Mouse (Mus musculus): ENCODE results near the gene Adamts20. TPM values are rescaled to one million over a fixed set of nuclear protein-coding genes. Genes with fewer than 3 reads are reported as not detected.

Adamts20 gene
- polyA plus RNA-seq, 1 experiment from 2014 or later, result 2.8 TPM

DNA sequence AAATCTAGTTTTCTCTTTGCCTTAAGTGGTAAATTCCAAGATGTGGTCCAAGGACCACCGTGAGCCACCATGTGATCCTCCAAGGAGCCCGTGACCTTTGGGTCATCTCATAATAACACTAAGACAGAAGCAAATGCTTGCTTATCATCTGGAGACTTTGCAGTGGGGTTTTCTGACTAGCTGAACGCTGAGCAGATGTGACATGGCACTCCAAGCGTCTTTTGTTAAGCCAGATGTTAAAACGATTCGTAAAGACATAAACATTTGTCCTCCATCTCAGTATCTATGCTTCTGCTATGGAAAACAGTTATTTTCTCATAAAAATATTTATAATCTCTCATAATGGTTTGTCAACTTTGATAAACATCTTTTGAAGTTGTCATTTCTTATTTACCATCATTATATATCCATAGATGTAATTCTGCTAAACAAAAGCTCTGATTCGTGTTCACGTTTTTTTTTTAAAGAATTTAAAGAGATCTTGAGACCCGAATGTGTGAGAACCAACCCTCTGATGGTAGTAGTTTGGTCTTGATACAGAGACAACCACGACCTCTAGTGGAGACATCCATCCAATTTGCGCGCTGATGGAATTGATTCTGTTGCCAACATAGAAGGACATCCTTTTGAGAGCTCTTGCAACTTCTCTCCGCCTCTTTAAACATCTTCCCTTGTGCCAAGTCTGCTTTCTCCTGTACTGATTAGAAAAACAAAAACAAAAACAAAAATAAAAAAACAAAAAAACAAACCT lies 212.1 kb downstream of the Adamts20 start:
- no peak overlapping the region for H3K9ac ChIP-seq (replicated peaks; ENCODE audit: low read depth, low read length)
- ATAC-seq, result no peak
- H3K27ac ChIP-seq (ENCODE audit: low read length), result no peak overlapping the region
- H3K27me3 ChIP-seq (replicated peaks; ENCODE audit: control insufficient read depth, insufficient read depth, low read length), result no peaks in the 10 kb centered on the region
- H3K9me3 ChIP-seq (ENCODE audit: control insufficient read depth, low read length), result no peaks in the 10 kb centered on the region
- WGBS, result 81% methylated on average over 13 of the region's 13 CpGs
- H3K4me1 ChIP-seq (replicated peaks; ENCODE audit: control insufficient read depth, insufficient read depth, low read length), result peaks cover 17% of the 10 kb centered on the region
- H3K4me3 ChIP-seq (replicated peaks; ENCODE audit: low read length), result no peak overlapping the region
- H3K4me2 ChIP-seq (ENCODE audit: low read length), result no peak overlapping the region
- H3K36me3 ChIP-seq (ENCODE audit: control insufficient read depth, insufficient read depth), result no peaks in the 10 kb centered on the region

GRCm38 (mm10) chr15:94249766-94250165 lies 215.5 kb downstream of the Adamts20 start:
- H3K36me3 ChIP-seq (ENCODE audit: control insufficient read depth, insufficient read depth), result no peaks in the 10 kb centered on the region
- no peaks in the 10 kb centered on the region for H3K9me3 ChIP-seq (ENCODE audit: control insufficient read depth, low read length)
- 73% methylated on average over 8 of the region's 8 CpGs for WGBS
- H3K27ac ChIP-seq (ENCODE audit: low read length), result no peak overlapping the region
- H3K4me1 ChIP-seq (replicated peaks; ENCODE audit: control insufficient read depth, insufficient read depth, low read length), result peaks cover 11% of the 10 kb centered on the region
- H3K4me2 ChIP-seq (ENCODE audit: low read length), result no peak overlapping the region
- H3K9ac ChIP-seq (replicated peaks; ENCODE audit: low read depth, low read length), result no peak overlapping the region
- no peaks in the 10 kb centered on the region for H3K27me3 ChIP-seq (replicated peaks; ENCODE audit: control insufficient read depth, insufficient read depth, low read length)
- no peak for ATAC-seq
- H3K4me3 ChIP-seq (replicated peaks; ENCODE audit: low read length), result no peak overlapping the region

DNA sequence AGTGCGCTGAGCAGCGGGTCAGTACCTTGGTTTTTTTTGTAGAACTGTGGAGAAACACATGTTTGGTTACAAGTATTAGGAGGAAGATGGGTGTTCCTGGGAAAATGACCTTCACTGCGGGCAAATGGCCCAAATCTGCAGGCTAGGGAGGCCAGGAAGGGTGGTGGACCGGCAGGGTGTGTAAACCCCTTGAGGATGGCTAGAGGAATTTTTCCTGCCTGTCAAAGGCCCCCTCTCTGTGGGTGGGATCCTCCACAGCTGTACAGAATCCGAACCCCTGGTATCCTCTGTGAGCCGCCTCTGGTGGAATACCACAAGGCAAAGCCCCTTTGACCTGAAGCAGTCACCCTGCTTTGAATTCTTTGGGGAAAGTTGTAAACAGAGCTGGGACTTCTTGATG lies 216.8 kb downstream of the Adamts20 start:
- WGBS, result 73% methylated on average over 6 of the region's 6 CpGs
- ATAC-seq, result no peak
- no peak overlapping the region for H3K9ac ChIP-seq (replicated peaks; ENCODE audit: low read depth, low read length)

DNA sequence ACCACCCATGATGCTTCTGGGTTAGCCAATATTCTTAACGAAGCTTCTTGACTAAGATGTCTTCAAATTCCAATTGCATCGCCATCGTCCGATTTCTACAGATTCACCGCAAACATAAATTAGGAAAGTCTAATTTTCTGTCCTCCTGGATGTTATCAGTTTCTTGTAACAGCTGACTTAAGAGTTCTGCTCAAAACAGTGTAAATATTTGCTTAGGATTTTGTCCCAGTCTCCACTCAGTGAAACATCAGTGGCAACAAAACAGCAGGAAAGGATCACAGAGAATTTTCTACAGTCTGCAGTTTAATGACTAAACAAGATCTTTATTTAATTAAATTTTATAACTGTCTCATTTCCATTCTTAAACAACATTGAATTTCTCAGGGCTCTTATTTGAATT lies 218.5 kb downstream of the Adamts20 start:
- Histone ChIP-seq H3K27me3 (replicated peaks; ENCODE audit: control insufficient read depth, insufficient read depth, low read length) (no peaks in the 10 kb centered on the region), H3K4me2 (ENCODE audit: low read length) (no peak overlapping the region), H3K4me3 (replicated peaks; ENCODE audit: low read length) (no peak overlapping the region), H3K27ac (ENCODE audit: low read length) (no peak overlapping the region), H3K9ac (replicated peaks; ENCODE audit: low read depth, low read length) (no peak overlapping the region), H3K36me3 (ENCODE audit: control insufficient read depth, insufficient read depth) (no peaks in the 10 kb centered on the region), H3K9me3 (ENCODE audit: control insufficient read depth, low read length) (no peaks in the 10 kb centered on the region), H3K4me1 (replicated peaks; ENCODE audit: control insufficient read depth, insufficient read depth, low read length) (no peaks in the 10 kb centered on the region)
- 83% methylated on average over 5 of the region's 5 CpGs for WGBS
- ATAC-seq, result no peak

More for the DNA sequence above, 216.8 kb downstream of the Adamts20 start:
- Histone ChIP-seq H3K4me1 (replicated peaks; ENCODE audit: control insufficient read depth, insufficient read depth, low read length) (no peaks in the 10 kb centered on the region), H3K27me3 (replicated peaks; ENCODE audit: control insufficient read depth, insufficient read depth, low read length) (no peaks in the 10 kb centered on the region), H3K4me3 (replicated peaks; ENCODE audit: low read length) (no peak overlapping the region), H3K36me3 (ENCODE audit: control insufficient read depth, insufficient read depth) (no peaks in the 10 kb centered on the region), H3K27ac (ENCODE audit: low read length) (no peak overlapping the region), H3K9me3 (ENCODE audit: control insufficient read depth, low read length) (no peaks in the 10 kb centered on the region), H3K4me2 (ENCODE audit: low read length) (no peak overlapping the region)

- Histone ChIP-seq H3K4me1 (replicated peaks; ENCODE audit: control insufficient read depth, insufficient read depth, low read length) (no peaks in the 10 kb centered on the region), H3K27me3 (replicated peaks; ENCODE audit: control insufficient read depth, insufficient read depth, low read length) (no peaks in the 10 kb centered on the region), H3K27ac (ENCODE audit: low read length) (no peak overlapping the region), H3K36me3 (ENCODE audit: control insufficient read depth, insufficient read depth) (no peaks in the 10 kb centered on the region), H3K4me2 (ENCODE audit: low read length) (no peak overlapping the region), H3K9me3 (ENCODE audit: control insufficient read depth, low read length) (no peaks in the 10 kb centered on the region), H3K9ac (replicated peaks; ENCODE audit: low read depth, low read length) (no peak overlapping the region), H3K4me3 (replicated peaks; ENCODE audit: low read length) (no peak overlapping the region)
- ATAC-seq, result no peak
- WGBS, result 84% methylated on average over 2 of the region's 2 CpGs
Observed at GRCm38 (mm10) chr15:94244336-94244735, 220.9 kb downstream of the Adamts20 start.

DNA sequence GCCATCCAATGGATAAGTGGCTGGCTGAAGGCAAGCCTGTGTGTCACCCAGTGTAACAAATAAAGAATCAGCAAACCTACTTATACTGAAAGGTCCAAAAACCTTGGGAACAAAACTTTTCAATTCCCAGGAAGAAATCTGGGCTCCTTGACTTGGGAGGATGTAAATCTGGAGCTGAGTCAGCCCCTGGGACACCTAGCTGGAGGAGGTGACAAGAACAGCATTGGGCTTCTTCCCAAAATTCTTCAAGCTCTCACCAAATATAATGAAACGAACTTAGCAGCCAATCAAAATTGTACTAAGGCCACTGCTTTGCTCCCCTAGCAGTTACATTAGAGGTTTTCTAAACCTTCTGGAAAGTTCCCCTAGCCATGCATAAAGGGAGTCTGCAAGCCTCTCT lies 223.1 kb downstream of the Adamts20 start:
- no peaks in the 10 kb centered on the region for H3K27me3 ChIP-seq (replicated peaks; ENCODE audit: control insufficient read depth, insufficient read depth, low read length)
- no peak overlapping the region for H3K4me2 ChIP-seq (ENCODE audit: low read length)
- no peaks in the 10 kb centered on the region for H3K4me1 ChIP-seq (replicated peaks; ENCODE audit: control insufficient read depth, insufficient read depth, low read length)
- no peak overlapping the region for H3K27ac ChIP-seq (ENCODE audit: low read length)
- no peaks in the 10 kb centered on the region for H3K36me3 ChIP-seq (ENCODE audit: control insufficient read depth, insufficient read depth)
- no peak for ATAC-seq
- no peak overlapping the region for H3K4me3 ChIP-seq (replicated peaks; ENCODE audit: low read length)
- no peak overlapping the region for H3K9ac ChIP-seq (replicated peaks; ENCODE audit: low read depth, low read length)
- 73% methylated on average over 1 of the region's 1 CpGs for WGBS
- no peaks in the 10 kb centered on the region for H3K9me3 ChIP-seq (ENCODE audit: control insufficient read depth, low read length)

DNA sequence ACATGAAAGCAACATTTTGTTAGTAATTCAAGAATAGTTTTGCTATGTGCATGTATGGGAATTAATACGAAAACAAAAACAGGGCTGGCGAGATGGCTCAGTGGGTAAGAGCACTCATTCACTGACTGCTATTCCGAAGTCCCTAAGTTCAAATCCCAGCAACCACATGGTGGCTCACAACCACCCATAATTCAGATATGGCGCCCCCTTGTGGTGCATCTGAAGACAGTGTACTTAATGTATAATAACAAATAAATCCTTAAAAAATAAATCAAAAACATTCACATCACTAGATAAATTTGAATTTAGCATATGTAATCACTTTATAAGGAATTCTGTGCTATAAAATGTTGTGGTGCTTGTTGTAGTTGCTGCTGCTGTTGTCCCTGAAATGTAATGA lies 225.6 kb downstream of the Adamts20 start:
- Histone ChIP-seq H3K4me2 (ENCODE audit: low read length) (no peak overlapping the region), H3K27ac (ENCODE audit: low read length) (no peak overlapping the region), H3K9me3 (ENCODE audit: control insufficient read depth, low read length) (no peaks in the 10 kb centered on the region), H3K9ac (replicated peaks; ENCODE audit: low read depth, low read length) (no peak overlapping the region), H3K27me3 (replicated peaks; ENCODE audit: control insufficient read depth, insufficient read depth, low read length) (no peaks in the 10 kb centered on the region), H3K4me3 (replicated peaks; ENCODE audit: low read length) (no peak overlapping the region), H3K36me3 (ENCODE audit: control insufficient read depth, insufficient read depth) (no peaks in the 10 kb centered on the region), H3K4me1 (replicated peaks; ENCODE audit: control insufficient read depth, insufficient read depth, low read length) (no peaks in the 10 kb centered on the region)
- ATAC-seq, result no peak
- 83% methylated on average over 4 of the region's 4 CpGs for WGBS

DNA sequence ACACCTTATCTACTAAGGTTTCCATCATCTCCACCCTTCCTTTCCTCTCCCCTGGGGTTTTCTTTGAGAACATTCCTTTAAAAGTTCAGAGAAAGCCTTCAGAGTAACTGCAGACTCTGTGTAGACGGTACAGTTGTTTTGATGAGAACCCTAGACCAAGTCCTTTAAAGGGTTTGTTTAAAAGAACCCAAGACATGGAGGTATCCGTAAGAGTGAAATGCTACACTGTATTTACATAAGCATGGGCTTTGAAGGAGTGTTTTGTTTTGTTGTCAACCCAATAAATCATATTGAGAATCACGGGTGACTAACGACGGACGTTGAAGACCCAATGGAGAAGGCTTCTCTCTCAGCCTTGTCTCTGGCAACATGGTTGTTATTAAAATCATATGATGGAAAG lies 226.1 kb downstream of the Adamts20 start:
- H3K36me3 ChIP-seq (ENCODE audit: control insufficient read depth, insufficient read depth), result no peaks in the 10 kb centered on the region
- no peak overlapping the region for H3K4me3 ChIP-seq (replicated peaks; ENCODE audit: low read length)
- ATAC-seq, result no peak
- WGBS, result 83% methylated on average over 6 of the region's 6 CpGs
- no peak overlapping the region for H3K27ac ChIP-seq (ENCODE audit: low read length)
- H3K4me2 ChIP-seq (ENCODE audit: low read length), result no peak overlapping the region
- H3K9me3 ChIP-seq (ENCODE audit: control insufficient read depth, low read length), result no peaks in the 10 kb centered on the region
- H3K27me3 ChIP-seq (replicated peaks; ENCODE audit: control insufficient read depth, insufficient read depth, low read length), result no peaks in the 10 kb centered on the region
- no peaks in the 10 kb centered on the region for H3K4me1 ChIP-seq (replicated peaks; ENCODE audit: control insufficient read depth, insufficient read depth, low read length)
- no peak overlapping the region for H3K9ac ChIP-seq (replicated peaks; ENCODE audit: low read depth, low read length)

DNA sequence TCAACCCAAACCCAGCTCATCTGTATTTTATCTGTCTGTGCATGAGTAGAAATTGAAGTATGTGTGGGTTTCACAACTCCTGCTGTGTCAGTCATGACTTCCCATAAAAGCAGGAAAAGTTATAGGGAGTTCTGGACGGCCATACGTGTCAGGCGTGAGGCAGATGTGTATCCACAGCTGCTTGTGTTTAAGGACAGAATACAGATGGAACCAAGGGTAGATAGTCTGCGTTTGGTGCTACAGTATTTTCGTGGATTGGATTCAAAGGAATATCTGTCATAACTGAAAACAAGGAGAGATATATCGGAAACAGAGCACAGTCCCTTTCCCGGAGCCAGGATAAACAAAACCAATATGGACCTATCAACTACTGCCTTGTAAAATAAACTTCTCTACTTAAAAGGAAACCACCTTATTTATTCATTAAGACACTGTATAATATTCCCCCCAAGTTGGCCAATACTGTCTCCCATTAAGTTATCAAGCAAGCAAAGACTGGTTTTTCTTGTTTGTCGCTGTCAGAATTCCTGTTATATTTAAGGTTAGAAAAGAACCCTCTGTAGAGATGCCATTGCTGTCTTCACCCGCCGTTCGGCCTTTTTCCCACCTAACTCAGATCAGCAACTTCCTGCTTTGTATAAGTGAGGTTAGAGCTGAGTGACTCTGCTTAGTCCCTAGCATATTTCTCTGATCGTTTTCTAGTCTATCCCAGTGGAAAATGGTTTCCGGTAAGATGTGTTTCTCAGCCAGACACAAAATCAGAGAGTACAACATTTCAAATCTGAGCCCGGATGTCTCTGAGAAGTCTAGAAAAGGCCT lies 227.0 kb downstream of the Adamts20 start:
- no peaks in the 10 kb centered on the region for H3K9me3 ChIP-seq (ENCODE audit: control insufficient read depth, low read length)
- H3K36me3 ChIP-seq (ENCODE audit: control insufficient read depth, insufficient read depth), result no peaks in the 10 kb centered on the region
- no peak for ATAC-seq
- no peak overlapping the region for H3K9ac ChIP-seq (replicated peaks; ENCODE audit: low read depth, low read length)
- H3K27ac ChIP-seq (ENCODE audit: low read length), result no peak overlapping the region
- no peaks in the 10 kb centered on the region for H3K4me1 ChIP-seq (replicated peaks; ENCODE audit: control insufficient read depth, insufficient read depth, low read length)
- no peak overlapping the region for H3K4me2 ChIP-seq (ENCODE audit: low read length)
- 89% methylated on average over 14 of the region's 14 CpGs for WGBS
- no peak overlapping the region for H3K4me3 ChIP-seq (replicated peaks; ENCODE audit: low read length)
- H3K27me3 ChIP-seq (replicated peaks; ENCODE audit: control insufficient read depth, insufficient read depth, low read length), result no peaks in the 10 kb centered on the region
